Mouse (Mus musculus): ENCODE measurements around the gene Mfap3l. TPM values are rescaled to one million over a fixed set of nuclear protein-coding genes. Genes with fewer than 3 reads are reported as not detected.

Mfap3l gene
- polyA plus RNA-seq, 1 experiment, result 0.24 TPM

DNA sequence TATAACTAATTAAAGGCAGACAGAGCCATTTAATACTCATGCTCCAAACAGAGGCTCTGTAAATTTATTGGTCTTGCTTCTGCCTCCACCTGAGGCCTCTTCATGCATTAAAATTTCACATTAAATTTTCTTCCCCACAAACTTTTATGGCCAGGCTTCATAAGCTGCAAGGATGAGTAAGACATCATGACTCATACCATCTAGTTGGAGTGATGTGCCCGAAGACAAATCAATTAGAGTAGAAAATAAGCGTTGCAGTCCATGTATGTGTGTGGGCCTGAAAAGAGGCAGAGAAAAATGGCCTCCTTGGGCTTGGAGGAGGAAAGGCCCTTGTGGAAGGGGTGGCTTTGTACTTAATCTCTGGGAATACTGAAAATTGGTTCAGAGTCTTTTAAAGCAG, 2.3 kb downstream of the Mfap3l start:
- Histone ChIP-seq H3K4me1 (ENCODE audit: control insufficient read depth, insufficient read depth, insufficient read length, low read length) (peaks cover 8% of the 10 kb centered on the region), H3K27me3 (ENCODE audit: control insufficient read depth, insufficient read depth, low read length) (0 out of 2 replicates have a peak, but pooled peaks cover 4% of the 10 kb centered on the region), H3K36me3 (ENCODE audit: control insufficient read depth, insufficient read depth, low read length) (no peaks in the 10 kb centered on the region), H3K4me3 (ENCODE audit: low read depth, low read length) (no peak overlapping the region), H3K27ac (ENCODE audit: insufficient read depth, low read depth, low read length) (no peak overlapping the region)
- WGBS, result 81% methylated on average over 2 of the region's 2 CpGs
- TF ChIP-seq CTCF (IDR thresholded peaks at IDR 0.05; ENCODE audit: extremely low read depth, insufficient read length, insufficient replicate concordance, low read depth, low read length), result no peak
- no peak for TF ChIP-seq POLR2A (IDR thresholded peaks at IDR 0.05; ENCODE audit: low read depth, low read length)

DNA sequence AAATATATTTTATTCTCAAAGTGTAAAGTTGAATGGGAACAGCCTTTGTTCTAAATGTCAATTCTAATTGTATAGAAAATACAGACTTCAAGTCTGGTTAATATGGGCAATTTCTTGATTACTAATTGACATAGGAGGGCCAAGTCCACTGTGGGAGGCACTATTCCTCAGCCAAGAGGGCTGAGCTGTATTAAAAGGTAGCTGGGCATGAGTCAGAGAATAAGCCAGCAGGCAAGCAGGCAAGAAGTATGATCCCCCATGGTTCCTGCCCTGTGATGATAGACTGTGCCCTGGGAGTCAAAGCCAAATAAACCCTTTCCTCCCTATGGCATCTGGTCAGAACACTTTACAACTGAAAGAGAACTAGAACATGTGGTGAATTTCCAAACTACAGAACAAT, 3.2 kb downstream of the Mfap3l start:
- TF ChIP-seq CTCF (IDR thresholded peaks at IDR 0.05; ENCODE audit: extremely low read depth, insufficient read length, insufficient replicate concordance, low read depth, low read length) (no peak), POLR2A (IDR thresholded peaks at IDR 0.05; ENCODE audit: low read depth, low read length) (no peak)
- peaks cover 8% of the 10 kb centered on the region for H3K4me1 ChIP-seq (ENCODE audit: control insufficient read depth, insufficient read depth, insufficient read length, low read length)
- no peak overlapping the region for H3K4me3 ChIP-seq (ENCODE audit: low read depth, low read length)

DNA sequence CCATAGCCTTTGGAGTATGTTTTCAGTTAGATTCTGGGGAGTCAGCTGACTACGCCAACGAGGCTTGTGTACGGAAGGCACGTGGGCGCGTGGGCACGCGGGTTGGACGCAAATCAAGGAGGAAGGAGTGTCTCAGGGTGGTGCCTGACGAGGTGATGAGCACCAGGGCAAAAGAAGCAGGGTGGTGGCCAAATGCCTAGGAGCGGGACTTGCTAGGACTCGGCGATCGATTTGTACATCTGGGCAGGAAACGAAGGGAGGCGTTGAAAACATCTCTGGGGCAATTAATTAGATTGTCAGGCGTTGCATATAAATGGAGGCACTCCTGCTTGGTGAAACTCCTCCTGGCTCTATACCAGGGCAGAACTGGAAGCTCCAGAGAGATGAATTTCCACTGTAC, 7.4 kb downstream of the Mfap3l start:
- no peak for TF ChIP-seq POLR2A (IDR thresholded peaks at IDR 0.05; ENCODE audit: low read depth, low read length)
- no peak overlapping the region for H3K27ac ChIP-seq (ENCODE audit: insufficient read depth, low read depth, low read length)
- 90% methylated on average over 17 of the region's 17 CpGs for WGBS

More for the DNA sequence above, 3.2 kb downstream of the Mfap3l start:
- no peaks in the 10 kb centered on the region for H3K36me3 ChIP-seq (ENCODE audit: control insufficient read depth, insufficient read depth, low read length)
- no peaks in the 10 kb centered on the region for H3K27me3 ChIP-seq (ENCODE audit: control insufficient read depth, insufficient read depth, low read length)
- no peak overlapping the region for H3K27ac ChIP-seq (ENCODE audit: insufficient read depth, low read depth, low read length)

DNA sequence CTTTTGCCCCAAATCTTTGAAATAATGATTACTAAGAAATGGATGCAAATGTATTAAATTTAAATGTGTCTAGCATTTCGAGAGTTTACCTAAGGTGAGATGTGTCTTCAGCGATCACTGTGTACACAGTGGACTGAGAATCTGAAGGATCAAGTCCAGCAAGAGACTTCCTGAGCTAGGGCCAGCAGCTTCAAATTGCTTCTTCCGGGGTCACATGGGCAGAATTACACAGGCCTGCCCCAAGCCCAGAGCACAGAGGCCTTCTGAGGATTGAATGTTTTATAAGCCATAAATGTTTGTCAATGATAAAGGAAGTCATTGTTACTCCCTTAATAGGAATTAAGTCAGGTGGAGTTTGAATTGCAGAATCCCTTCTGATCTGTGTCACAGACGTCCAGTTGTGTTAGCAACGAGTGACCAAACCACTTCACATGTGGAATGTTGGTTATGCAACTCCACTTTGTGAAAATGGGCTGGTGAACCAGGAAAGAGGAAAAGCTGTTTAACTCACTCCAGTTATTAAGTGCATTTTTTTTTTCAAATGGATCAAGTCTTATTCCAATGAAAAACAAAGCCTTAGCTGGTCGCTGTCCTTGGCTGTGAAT, 10.9 kb downstream of the Mfap3l start:
- H3K4me3 ChIP-seq (ENCODE audit: low read depth, low read length), result no peak overlapping the region
- WGBS, result 31% methylated on average over 6 of the region's 6 CpGs
- H3K36me3 ChIP-seq (ENCODE audit: control insufficient read depth, insufficient read depth, low read length), result no peaks in the 10 kb centered on the region
- no peaks in the 10 kb centered on the region for H3K4me1 ChIP-seq (ENCODE audit: control insufficient read depth, insufficient read depth, insufficient read length, low read length)
- no peak for TF ChIP-seq CTCF (IDR thresholded peaks at IDR 0.05; ENCODE audit: extremely low read depth, insufficient read length, insufficient replicate concordance, low read depth, low read length)
- TF ChIP-seq POLR2A (IDR thresholded peaks at IDR 0.05; ENCODE audit: low read depth, low read length), result no peak
- no peak overlapping the region for H3K27ac ChIP-seq (ENCODE audit: insufficient read depth, low read depth, low read length)
- H3K27me3 ChIP-seq (ENCODE audit: control insufficient read depth, insufficient read depth, low read length), result no peaks in the 10 kb centered on the region

More for the DNA sequence above, 7.4 kb downstream of the Mfap3l start:
- Histone ChIP-seq H3K4me1 (ENCODE audit: control insufficient read depth, insufficient read depth, insufficient read length, low read length) (no peaks in the 10 kb centered on the region), H3K36me3 (ENCODE audit: control insufficient read depth, insufficient read depth, low read length) (no peaks in the 10 kb centered on the region), H3K4me3 (ENCODE audit: low read depth, low read length) (no peak overlapping the region), H3K27me3 (ENCODE audit: control insufficient read depth, insufficient read depth, low read length) (no peaks in the 10 kb centered on the region)

DNA sequence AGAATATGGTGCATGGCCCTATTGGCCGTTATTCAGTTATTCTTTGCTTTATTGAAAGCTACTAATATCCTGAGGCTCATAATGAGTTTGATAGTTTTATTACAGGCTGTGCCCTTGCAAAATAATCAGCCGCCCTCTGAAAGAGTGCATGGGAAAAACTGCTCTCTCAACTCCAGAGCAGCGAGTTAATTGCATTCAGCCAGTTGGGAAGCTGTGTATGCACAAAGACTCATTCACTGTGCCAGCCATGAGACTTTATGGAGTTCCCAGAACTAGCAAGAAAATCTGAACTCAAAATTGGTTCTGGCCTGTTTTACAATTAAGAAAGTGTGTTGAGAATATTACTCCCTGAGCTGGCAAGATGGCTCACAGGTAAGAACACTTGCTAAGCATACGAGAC, 12.5 kb downstream of the Mfap3l start:
- Histone ChIP-seq H3K4me3 (ENCODE audit: low read depth, low read length) (no peak overlapping the region), H3K4me1 (ENCODE audit: control insufficient read depth, insufficient read depth, insufficient read length, low read length) (no peaks in the 10 kb centered on the region), H3K27ac (ENCODE audit: insufficient read depth, low read depth, low read length) (no peak overlapping the region), H3K36me3 (ENCODE audit: control insufficient read depth, insufficient read depth, low read length) (no peaks in the 10 kb centered on the region), H3K27me3 (ENCODE audit: control insufficient read depth, insufficient read depth, low read length) (no peaks in the 10 kb centered on the region)
- WGBS, result 44% methylated on average over 4 of the region's 4 CpGs
- TF ChIP-seq POLR2A (IDR thresholded peaks at IDR 0.05; ENCODE audit: low read depth, low read length) (no peak), CTCF (IDR thresholded peaks at IDR 0.05; ENCODE audit: extremely low read depth, insufficient read length, insufficient replicate concordance, low read depth, low read length) (no peak)

DNA sequence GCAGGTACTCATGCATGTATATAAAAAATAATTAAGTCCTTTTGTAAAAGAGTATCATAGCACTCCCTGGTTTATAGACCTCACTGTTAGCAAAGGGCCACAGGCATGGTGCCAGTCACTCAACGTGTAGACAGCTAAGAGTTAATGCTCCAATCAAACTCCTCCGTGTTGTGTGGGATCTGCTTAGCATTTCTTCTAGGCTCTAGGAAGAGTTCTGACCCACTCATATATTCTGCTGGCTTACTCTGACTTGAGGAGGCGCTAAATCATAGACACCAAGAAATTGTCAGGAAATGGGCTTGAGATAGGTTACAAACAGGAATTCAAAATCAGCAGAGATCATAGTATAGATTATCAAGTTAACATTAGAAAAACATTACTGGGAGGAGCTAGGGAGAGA, 13.3 kb downstream of the Mfap3l start:
- Histone ChIP-seq H3K27me3 (ENCODE audit: control insufficient read depth, insufficient read depth, low read length) (no peaks in the 10 kb centered on the region), H3K36me3 (ENCODE audit: control insufficient read depth, insufficient read depth, low read length) (no peaks in the 10 kb centered on the region)
- 74% methylated on average over 3 of the region's 3 CpGs for WGBS

DNA sequence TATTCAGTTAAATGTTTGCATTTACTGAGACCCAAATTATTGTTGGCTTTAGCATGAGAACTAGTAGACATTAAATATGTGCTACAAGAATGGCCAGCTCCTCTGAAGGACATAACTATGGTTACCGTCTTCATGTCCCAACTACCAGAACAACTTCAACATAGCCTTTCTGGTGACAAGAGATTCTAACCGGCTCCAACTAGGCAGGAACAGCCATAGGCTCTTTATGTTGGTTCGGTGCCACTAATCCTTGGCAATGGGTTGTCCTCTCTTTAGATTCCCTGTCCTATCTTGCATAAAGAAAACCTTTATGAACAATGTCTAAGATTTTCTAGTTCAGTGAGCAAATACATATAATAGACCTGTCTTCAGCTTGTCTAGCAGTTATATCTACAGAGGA, 14.7 kb downstream of the Mfap3l start:
- no peak overlapping the region for H3K4me3 ChIP-seq (ENCODE audit: low read depth, low read length)
- no peak overlapping the region for H3K27ac ChIP-seq (ENCODE audit: insufficient read depth, low read depth, low read length)
- no peaks in the 10 kb centered on the region for H3K4me1 ChIP-seq (ENCODE audit: control insufficient read depth, insufficient read depth, insufficient read length, low read length)
- 98% methylated on average over 3 of the region's 3 CpGs for WGBS
- no peak for TF ChIP-seq CTCF (IDR thresholded peaks at IDR 0.05; ENCODE audit: extremely low read depth, insufficient read length, insufficient replicate concordance, low read depth, low read length)
- TF ChIP-seq POLR2A (IDR thresholded peaks at IDR 0.05; ENCODE audit: low read depth, low read length), result no peak
- no peaks in the 10 kb centered on the region for H3K36me3 ChIP-seq (ENCODE audit: control insufficient read depth, insufficient read depth, low read length)
- no peaks in the 10 kb centered on the region for H3K27me3 ChIP-seq (ENCODE audit: control insufficient read depth, insufficient read depth, low read length)

More for the DNA sequence above, 13.3 kb downstream of the Mfap3l start:
- TF ChIP-seq CTCF (IDR thresholded peaks at IDR 0.05; ENCODE audit: extremely low read depth, insufficient read length, insufficient replicate concordance, low read depth, low read length) (no peak), POLR2A (IDR thresholded peaks at IDR 0.05; ENCODE audit: low read depth, low read length) (no peak)
- Histone ChIP-seq H3K4me3 (ENCODE audit: low read depth, low read length) (no peak overlapping the region), H3K27ac (ENCODE audit: insufficient read depth, low read depth, low read length) (no peak overlapping the region), H3K4me1 (ENCODE audit: control insufficient read depth, insufficient read depth, insufficient read length, low read length) (no peaks in the 10 kb centered on the region)

Data from small intestine, adult 2 months (tissue).